Comparison of ENCODE assay signal across 11 mouse cellular contexts in the genomic region with DNA sequence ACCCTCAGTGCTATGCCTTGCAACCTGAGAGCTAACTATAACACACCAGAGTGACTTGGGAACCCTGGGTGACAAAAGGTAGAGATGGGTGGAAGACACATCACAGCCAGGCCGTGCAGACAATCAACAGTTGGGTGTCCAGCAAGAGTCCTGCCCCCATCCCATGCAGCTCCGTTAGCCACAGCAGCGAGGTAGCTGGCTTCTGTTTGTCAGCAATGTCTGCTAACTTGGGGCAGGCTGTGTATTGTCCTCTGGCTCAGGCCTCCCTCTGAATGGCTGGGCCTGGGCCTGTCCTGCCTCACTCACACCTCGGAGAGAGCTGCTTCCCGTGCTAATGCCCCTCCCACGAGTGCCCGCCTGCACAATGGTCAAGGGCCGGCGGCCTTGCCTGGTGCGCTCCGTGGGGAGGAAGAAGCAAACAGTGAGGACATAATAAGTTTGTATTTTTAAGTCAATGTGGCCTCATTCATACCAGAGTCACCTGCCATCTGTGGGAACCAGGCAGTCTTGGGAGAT. TPM values are rescaled to one million over a fixed set of nuclear protein-coding genes. Genes with fewer than 3 reads are reported as not detected.
A peak's percentile ranks its signal among the peaks of the same experiment; 100 is the strongest.
DNase-seq lines count a peak whose midpoint lies in the region; ATAC-seq and TF ChIP-seq lines count a peak whose summit lies in the region.
"Had no signal": no experiment of that assay in that cellular context is flagged by ENCODE, and none has a peak within 500 bp of the region (broad histone marks: within the 10 kb centered on the region; RNA-seq: fewer than 3 reads in every experiment).

No protein-coding gene starts in this region.

- no peak overlapping the region for H3K9ac ChIP-seq in heart, embryonic 11.5 days (ENCODE audit: low read depth, low read length)
- H3K9ac ChIP-seq in lung, embryonic 14.5 days, result no peak overlapping the region
- peak overlapping the region; percentile 4; the same call in 1 of the 2 replicates for H3K9ac ChIP-seq in embryonic facial prominence, embryonic 13.5 days
- H3K9ac ChIP-seq in liver, postnatal 0 days (replicated peaks), result 0 out of 2 replicates have a peak overlapping the region, but pooled peaks have one; percentile 30
- no peak overlapping the region for H3K9ac ChIP-seq in intestine, embryonic 15.5 days
- H3K9ac ChIP-seq: embryonic facial prominence, embryonic 15.5 days had no signal

- H3K9me3 ChIP-seq in heart, embryonic 11.5 days (replicated peaks; ENCODE audit: control insufficient read depth, low read length), result no peaks in the 10 kb centered on the region
- H3K9me3 ChIP-seq in lung, embryonic 14.5 days (ENCODE audit: low read depth, low read length), result no peaks in the 10 kb centered on the region
- no peaks in the 10 kb centered on the region for H3K9me3 ChIP-seq in embryonic facial prominence, embryonic 13.5 days
- no peaks in the 10 kb centered on the region for H3K9me3 ChIP-seq in liver, postnatal 0 days (ENCODE audit: low read length)
- no peaks in the 10 kb centered on the region for H3K9me3 ChIP-seq in intestine, embryonic 15.5 days
- H3K9me3 ChIP-seq: embryonic facial prominence, embryonic 15.5 days had no signal

- H3K4me2 ChIP-seq in heart, embryonic 11.5 days, result no peak overlapping the region
- no peak overlapping the region for H3K4me2 ChIP-seq in lung, embryonic 14.5 days
- H3K4me2 ChIP-seq in embryonic facial prominence, embryonic 13.5 days, result no peak overlapping the region
- H3K4me2 ChIP-seq in liver, postnatal 0 days (ENCODE audit: low read depth, low read length), result 0 out of 2 replicates have a peak overlapping the region, but pooled peaks have one; percentile 6
- H3K4me2 ChIP-seq in intestine, embryonic 15.5 days (replicated peaks), result no peak overlapping the region
- H3K4me2 ChIP-seq: embryonic facial prominence, embryonic 15.5 days had no signal

- peak overlapping the region; percentile 2 for H3K27ac ChIP-seq in heart, embryonic 11.5 days (ENCODE audit: low read depth, low read length)
- no peak overlapping the region; the same call in 1 of the 2 replicates for H3K27ac ChIP-seq in lung, embryonic 14.5 days (ENCODE audit: low read depth)
- H3K27ac ChIP-seq in embryonic facial prominence, embryonic 13.5 days, result no peak overlapping the region; the same call in 1 of the 2 replicates
- peak overlapping the region; percentile 86 for H3K27ac ChIP-seq in liver, postnatal 0 days (ENCODE audit: low read depth)
- no peak overlapping the region for H3K27ac ChIP-seq in intestine, embryonic 15.5 days
- H3K27ac ChIP-seq: embryonic facial prominence, embryonic 15.5 days had no signal

- no peak for TF ChIP-seq CTCF in lung, embryonic 14.5 days (IDR thresholded peaks at IDR 0.05; ENCODE audit: low read depth)
- no peak for TF ChIP-seq CTCF in liver, postnatal 0 days (IDR thresholded peaks at IDR 0.05; ENCODE audit: low read depth)

- ATAC-seq in heart, embryonic 11.5 days (replicated peaks; ENCODE audit: insufficient number of reproducible peaks, low FRiP score, low TSS enrichment), result peak; percentile 40; the same call in 1 of the 2 replicates
- peak; percentile 42; the same call in 1 of the 2 replicates for ATAC-seq in lung, embryonic 14.5 days (ENCODE audit: insufficient read depth)
- no peak for ATAC-seq in embryonic facial prominence, embryonic 13.5 days (ENCODE audit: insufficient number of reproducible peaks, insufficient read depth, low FRiP score, low TSS enrichment, low read depth)
- no peak for ATAC-seq in liver, postnatal 0 days
- ATAC-seq in intestine, embryonic 15.5 days, result no peak

- no peaks in the 10 kb centered on the region for H3K36me3 ChIP-seq in heart, embryonic 11.5 days (ENCODE audit: control insufficient read depth, insufficient read depth, low read length)
- peaks cover 47% of the 10 kb centered on the region for H3K36me3 ChIP-seq in lung, embryonic 14.5 days (ENCODE audit: insufficient read depth)
- peaks cover 45% of the 10 kb centered on the region for H3K36me3 ChIP-seq in embryonic facial prominence, embryonic 13.5 days
- H3K36me3 ChIP-seq in liver, postnatal 0 days (replicated peaks; ENCODE audit: insufficient read depth, low read length), result peaks cover 50% of the 10 kb centered on the region
- 0 out of 2 replicates have a peak, but pooled peaks cover 3% of the 10 kb centered on the region for H3K36me3 ChIP-seq in intestine, embryonic 15.5 days

- intact Hi-C loops in heart, postnatal 14 days (cut with DNase I), result loop anchor here (2.0 kb wide), 1 partner anchor 40 kb away; no protein-coding TSS in a partner anchor

- no peak for TF ChIP-seq EP300 in liver, postnatal 0 days (IDR thresholded peaks at IDR 0.05; ENCODE audit: low read depth)

- peaks cover 45% of the 10 kb centered on the region for H3K4me1 ChIP-seq in heart, embryonic 11.5 days (ENCODE audit: control insufficient read depth, insufficient read depth, low read length)
- H3K4me1 ChIP-seq in lung, embryonic 14.5 days (ENCODE audit: insufficient read depth), result peaks cover 15% of the 10 kb centered on the region
- H3K4me1 ChIP-seq in embryonic facial prominence, embryonic 13.5 days, result peaks cover 63% of the 10 kb centered on the region
- peaks cover 83% of the 10 kb centered on the region for H3K4me1 ChIP-seq in liver, postnatal 0 days (ENCODE audit: insufficient read depth)
- H3K4me1 ChIP-seq in intestine, embryonic 15.5 days (replicated peaks), result peaks cover 21% of the 10 kb centered on the region

- WGBS in heart, embryonic 11.5 days (ENCODE audit: insufficient replicate concordance), result 32% methylated on average over 11 of the region's 11 CpGs
- WGBS in lung, embryonic 14.5 days, result 40% methylated on average over 11 of the region's 11 CpGs
- WGBS in embryonic facial prominence, embryonic 13.5 days, result 71% methylated on average over 11 of the region's 11 CpGs
- 54% methylated on average over 11 of the region's 11 CpGs for WGBS in liver, postnatal 0 days (ENCODE audit: insufficient replicate concordance)
- WGBS in intestine, embryonic 15.5 days, result 61% methylated on average over 11 of the region's 11 CpGs

- no peak for DNase-seq in heart, postnatal 14 days
- peak; percentile 51 for DNase-seq in lung, embryonic 14.5 days
- no peak for DNase-seq in lung, postnatal 25 days (ENCODE audit: low spot score)
- DNase-seq in liver, postnatal 0 days, result no peak
- DNase-seq in testis, postnatal 14 days (ENCODE audit: low spot score), result no peak
- DNase-seq: cerebellum, postnatal 14 days; gastrocnemius, postnatal 36 days had no signal

- no peaks in the 10 kb centered on the region for H3K27me3 ChIP-seq in heart, embryonic 11.5 days (ENCODE audit: control insufficient read depth, insufficient read depth, low read length)
- H3K27me3 ChIP-seq in lung, embryonic 14.5 days (ENCODE audit: insufficient read depth, low read length), result no peaks in the 10 kb centered on the region
- H3K27me3 ChIP-seq in embryonic facial prominence, embryonic 13.5 days, result 0 out of 2 replicates have a peak, but pooled peaks cover 7% of the 10 kb centered on the region
- H3K27me3 ChIP-seq in liver, postnatal 0 days (ENCODE audit: insufficient read depth, low read length), result no peaks in the 10 kb centered on the region
- no peaks in the 10 kb centered on the region for H3K27me3 ChIP-seq in intestine, embryonic 15.5 days (replicated peaks)

- H3K4me3 ChIP-seq in heart, embryonic 11.5 days (ENCODE audit: low read depth, low read length), result no peak overlapping the region
- H3K4me3 ChIP-seq in lung, embryonic 14.5 days (ENCODE audit: low read depth, low read length), result no peak overlapping the region
- no peak overlapping the region for H3K4me3 ChIP-seq in embryonic facial prominence, embryonic 13.5 days
- H3K4me3 ChIP-seq in liver, postnatal 0 days (ENCODE audit: low read depth, low read length), result no peak overlapping the region
- no peak overlapping the region for H3K4me3 ChIP-seq in intestine, embryonic 15.5 days (replicated peaks)
- H3K4me3 ChIP-seq: embryonic facial prominence, embryonic 15.5 days had no signal

RNA-seq across cellular contexts. Expression of a gene that starts 14.9 kb away (rescaled TPM):
- polyA plus RNA-seq in heart, embryonic 11.5 days (2014; fragmentation: Nextera tagmentation; extraction: Ambion mirVana), result 11.4 and 13.5 TPM in 2 replicates
- total RNA-seq in heart, postnatal 14 days (2021), result 10 to 100 TPM; 18.3 to 18.6 TPM
- 21.2 and 22.2 TPM in 2 replicates for polyA plus RNA-seq in lung, embryonic 14.5 days (2014; fragmentation: Nextera tagmentation; extraction: Ambion mirVana)
- polyA plus RNA-seq in embryonic facial prominence, embryonic 13.5 days (2015; fragmentation: Nextera tagmentation; extraction: Ambion mirVana), result 25.6 and 27.2 TPM in 2 replicates
- polyA plus RNA-seq in liver, postnatal 0 days (2015; fragmentation: Nextera tagmentation; extraction: Ambion mirVana), result 14.8 and 15.4 TPM in 2 replicates
- polyA plus RNA-seq in intestine, embryonic 15.5 days (2015; fragmentation: Nextera tagmentation; extraction: Ambion mirVana), result 15.9 and 18.6 TPM in 2 replicates

RNA-seq across cellular contexts. Expression of a gene that starts 48.9 kb away (rescaled TPM):
- polyA plus RNA-seq in heart, embryonic 11.5 days (2014; fragmentation: Nextera tagmentation; extraction: Ambion mirVana), result 8.6 and 9.3 TPM in 2 replicates
- total RNA-seq in heart, postnatal 14 days (2021), result 10 to 100 TPM; 25.1 to 25.8 TPM
- 3.3 and 4.3 TPM in 2 replicates for polyA plus RNA-seq in lung, embryonic 14.5 days (2014; fragmentation: Nextera tagmentation; extraction: Ambion mirVana)
- 2.4 and 2.7 TPM in 2 replicates for polyA plus RNA-seq in embryonic facial prominence, embryonic 13.5 days (2015; fragmentation: Nextera tagmentation; extraction: Ambion mirVana)
- polyA plus RNA-seq in liver, postnatal 0 days (2015; fragmentation: Nextera tagmentation; extraction: Ambion mirVana), result 1.5 and 1.7 TPM in 2 replicates
- 3.0 TPM in 2 replicates for polyA plus RNA-seq in intestine, embryonic 15.5 days (2015; fragmentation: Nextera tagmentation; extraction: Ambion mirVana)

Comparison
In these comparisons a context has a peak if more than half of its experiments do, and no peak if none do; other contexts are left out.
1. ATAC-seq: peak in heart, embryonic 11.5 days (single experiment) and lung, embryonic 14.5 days (single experiment); none in embryonic facial prominence, embryonic 13.5 days (single experiment), liver, postnatal 0 days (single experiment) and intestine, embryonic 15.5 days (single experiment).
2. H3K27ac ChIP-seq: peak in heart, embryonic 11.5 days (single experiment) and liver, postnatal 0 days (single experiment); none in lung, embryonic 14.5 days (single experiment), embryonic facial prominence, embryonic 13.5 days (single experiment) and intestine, embryonic 15.5 days (single experiment).
3. H3K9ac ChIP-seq: peak in embryonic facial prominence, embryonic 13.5 days (single experiment) and liver, postnatal 0 days (single experiment); none in heart, embryonic 11.5 days (single experiment), lung, embryonic 14.5 days (single experiment) and intestine, embryonic 15.5 days (single experiment).